Mouse (Mus musculus): Measurements from ENCODE around the gene Hspg2. TPM values are rescaled to one million over a fixed set of nuclear protein-coding genes. Genes with fewer than 3 reads are reported as not detected.

Hspg2 gene
- 36.0 TPM for polyA plus RNA-seq (2014; fragmentation: Illumina TruSeq; extraction: RNeasy Lipid Tissue Mini Kit (QIAGEN cat#74804); ENCODE audit: insufficient read depth, low read depth, low replicate concordance)

DNA sequence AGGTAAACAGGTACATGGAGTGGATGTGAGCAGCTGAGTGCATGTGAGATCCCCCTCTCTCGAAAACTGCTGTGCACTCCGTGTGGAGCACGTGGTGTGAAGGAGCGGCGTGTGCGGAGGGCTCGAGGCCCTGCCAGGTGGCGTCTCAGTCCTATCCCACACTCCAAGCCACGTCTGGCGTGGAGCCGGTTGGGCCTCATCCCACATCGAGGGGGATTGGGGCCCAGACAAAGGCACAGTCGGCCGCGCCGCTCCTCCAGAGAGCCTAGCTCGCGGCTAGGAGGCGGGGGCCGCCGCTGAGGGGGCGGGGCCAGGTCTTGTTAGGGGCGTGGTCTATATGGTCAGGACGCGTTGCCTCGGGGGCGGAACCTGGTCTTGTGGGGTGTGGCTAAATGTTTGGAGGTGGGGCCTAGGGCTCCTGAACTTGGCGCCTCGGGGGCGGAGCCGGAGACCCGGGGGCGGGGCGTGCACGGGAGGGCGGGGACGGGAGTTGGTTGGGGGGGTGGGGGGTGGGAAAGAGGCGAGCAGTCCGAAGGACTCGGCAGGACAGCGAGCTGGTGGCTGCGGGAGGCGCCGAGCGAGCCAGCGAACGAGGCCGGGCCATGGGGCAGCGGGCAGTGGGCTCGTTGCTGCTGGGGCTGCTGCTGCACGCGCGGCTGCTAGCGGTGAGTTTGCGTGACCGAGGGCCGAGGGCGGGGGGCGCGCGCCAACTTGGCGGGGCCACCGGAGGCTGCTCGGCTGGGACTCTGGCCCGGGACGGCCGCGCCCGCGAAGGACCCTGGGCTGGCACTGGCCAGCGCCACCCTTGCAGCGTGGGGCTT lies at the start of gene Hspg2:
Gene Hspg2 (plus strand): TSS at position 510 of the 821 bp plus-strand sequence.

DNA sequence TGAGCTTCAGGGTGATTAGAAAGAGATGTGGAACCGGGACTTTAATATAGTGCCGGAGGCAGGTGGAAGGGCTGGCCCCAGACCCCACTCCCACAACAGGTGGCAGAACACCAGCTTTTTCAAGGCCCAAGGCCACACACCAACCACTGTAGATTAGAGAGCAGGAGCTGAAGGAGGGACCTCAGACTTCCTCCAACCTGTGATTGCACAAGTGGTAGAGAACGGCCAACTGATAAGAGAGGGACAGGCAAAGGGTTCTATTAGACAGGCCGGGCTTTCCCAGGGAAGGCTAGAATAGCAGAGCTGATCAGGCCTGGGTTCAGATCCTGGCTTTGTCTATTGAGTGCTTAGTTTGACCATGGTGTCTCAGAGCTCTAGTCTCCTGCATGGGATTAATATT lies 38.1 kb upstream of the Hspg2 start, which contains the start of gene Cela3b:
Gene Cela3b (minus strand): TSS at position 39 of the 400 bp plus-strand sequence.

DNA sequence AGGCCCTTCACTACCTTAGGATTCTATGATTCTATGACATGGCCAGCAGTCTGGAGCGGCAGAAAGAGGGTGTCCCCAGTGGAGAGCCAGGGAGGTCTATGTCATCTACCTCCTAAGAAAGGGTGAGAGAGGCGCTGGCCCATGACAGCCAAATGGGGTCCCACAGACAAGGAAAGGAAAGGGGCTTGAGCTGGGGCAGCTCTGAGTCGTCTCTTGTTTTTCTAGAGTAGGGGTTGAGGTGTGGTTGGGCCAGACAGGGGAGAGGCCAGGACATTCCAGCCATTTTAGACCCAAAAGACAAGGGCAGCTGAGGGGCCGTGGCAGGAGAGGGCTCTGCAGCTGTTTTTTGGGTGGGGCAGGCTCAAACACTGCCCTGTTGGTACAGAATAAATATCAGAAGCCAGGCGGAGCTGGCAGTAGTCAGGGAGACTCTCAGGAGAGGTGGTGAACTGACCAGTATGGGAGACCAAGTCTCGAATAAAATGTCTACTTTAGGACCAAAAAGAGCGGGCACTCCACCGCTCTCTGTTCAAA lies 15.3 kb upstream of the Hspg2 start, which contains the start of gene 1700013G24Rik:
Gene 1700013G24Rik (plus strand): TSS at position 51 of the 534 bp plus-strand sequence.

DNA sequence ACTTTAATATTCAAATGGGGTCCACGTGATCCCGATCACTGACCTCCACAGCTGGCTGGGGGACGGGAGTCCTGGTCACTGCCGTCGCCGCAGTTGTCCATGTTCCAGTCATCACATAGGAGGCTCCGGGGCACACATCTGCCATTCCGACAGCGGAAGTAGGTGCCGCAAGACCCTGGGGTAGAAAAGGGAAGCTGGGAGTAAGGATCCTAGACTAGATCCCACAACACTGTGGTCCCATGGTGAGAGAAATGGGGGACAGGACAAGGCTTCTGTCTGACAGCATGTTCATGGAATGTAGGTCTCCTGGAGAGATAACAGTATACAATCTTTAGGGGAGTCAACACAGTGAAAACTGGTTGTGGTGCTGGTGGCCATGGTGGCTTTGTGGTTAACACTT lies 105.9 kb downstream of the Hspg2 start, which contains the start of gene Ldlrad2:
Gene Ldlrad2 (minus strand): TSS at position 101 of the 400 bp plus-strand sequence.

DNA sequence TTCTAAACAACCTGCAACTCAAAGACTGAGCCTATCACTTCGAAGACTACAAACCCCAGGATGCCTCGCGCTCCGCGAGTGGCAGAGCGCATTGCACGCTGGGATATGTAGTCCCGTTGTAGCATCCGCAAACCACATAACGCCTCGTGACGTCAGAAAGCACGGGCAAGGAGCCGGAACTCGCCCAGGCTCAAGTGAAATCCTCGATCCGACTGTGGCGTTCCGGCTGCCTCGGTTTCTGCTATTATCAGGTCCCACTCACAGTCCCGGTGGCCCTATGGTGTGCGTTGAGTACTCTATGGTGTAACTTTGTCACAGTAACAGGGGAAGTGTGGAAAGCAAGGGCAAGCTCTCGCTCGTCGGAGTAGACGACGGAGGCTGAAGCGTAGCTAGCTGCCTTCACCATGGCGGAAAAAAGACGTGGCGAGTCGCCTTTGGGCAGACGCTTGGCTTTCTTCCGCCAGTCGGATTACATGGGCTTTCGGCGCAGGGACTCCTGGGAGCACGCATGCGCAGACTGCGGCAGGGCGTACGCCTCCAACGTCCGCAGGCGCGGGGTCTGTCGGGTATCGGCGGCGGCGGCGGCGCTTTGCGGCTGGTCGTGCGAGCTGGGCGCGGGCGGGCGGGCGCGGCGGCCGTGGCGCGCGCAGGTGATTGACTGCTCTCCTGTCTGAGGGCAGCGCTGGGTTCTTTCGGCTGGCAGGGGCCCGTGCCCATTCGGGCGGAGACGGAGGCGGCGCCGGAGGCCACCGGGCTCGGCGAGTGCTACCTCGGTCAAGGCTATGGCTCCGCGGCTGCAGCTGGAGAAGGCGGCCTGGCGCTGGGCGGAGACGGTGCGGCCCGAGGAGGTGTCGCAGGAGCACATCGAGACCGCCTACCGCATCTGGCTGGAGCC lies 125.3 kb downstream of the Hspg2 start, which contains the start of gene Usp48:
Gene Usp48 (plus strand): TSS at position 155 of the 895 bp plus-strand sequence.

Other genes starting within 250 kb of the Hspg2 start
- 5.3 TPM for gene Wnt4, start 191.3 kb upstream of the Hspg2 start, polyA plus RNA-seq (2014; fragmentation: Illumina TruSeq; extraction: RNeasy Lipid Tissue Mini Kit (QIAGEN cat#74804); ENCODE audit: insufficient read depth, low read depth, low replicate concordance)
- 333 TPM for gene Cdc42, start 111.0 kb upstream of the Hspg2 start, polyA plus RNA-seq (2014; fragmentation: Illumina TruSeq; extraction: RNeasy Lipid Tissue Mini Kit (QIAGEN cat#74804); ENCODE audit: insufficient read depth, low read depth, low replicate concordance)
- not detected for gene Cela3a, start 59.0 kb upstream of the Hspg2 start, polyA plus RNA-seq (2014; fragmentation: Illumina TruSeq; extraction: RNeasy Lipid Tissue Mini Kit (QIAGEN cat#74804); ENCODE audit: insufficient read depth, low read depth, low replicate concordance)
- not detected for gene Cela3b, start 38.2 kb upstream of the Hspg2 start, polyA plus RNA-seq (2014; fragmentation: Illumina TruSeq; extraction: RNeasy Lipid Tissue Mini Kit (QIAGEN cat#74804); ENCODE audit: insufficient read depth, low read depth, low replicate concordance)
- gene 1700013G24Rik, start 15.5 kb upstream of the Hspg2 start, polyA plus RNA-seq (2014; fragmentation: Illumina TruSeq; extraction: RNeasy Lipid Tissue Mini Kit (QIAGEN cat#74804); ENCODE audit: insufficient read depth, low read depth, low replicate concordance) = not detected
- not detected for gene Ldlrad2, start 105.8 kb downstream of the Hspg2 start, polyA plus RNA-seq (2014; fragmentation: Illumina TruSeq; extraction: RNeasy Lipid Tissue Mini Kit (QIAGEN cat#74804); ENCODE audit: insufficient read depth, low read depth, low replicate concordance)
- 28.4 TPM for gene Usp48, start 125.0 kb downstream of the Hspg2 start, polyA plus RNA-seq (2014; fragmentation: Illumina TruSeq; extraction: RNeasy Lipid Tissue Mini Kit (QIAGEN cat#74804); ENCODE audit: insufficient read depth, low read depth, low replicate concordance)
- gene Rap1gap, start 196.0 kb downstream of the Hspg2 start, polyA plus RNA-seq (2014; fragmentation: Illumina TruSeq; extraction: RNeasy Lipid Tissue Mini Kit (QIAGEN cat#74804); ENCODE audit: insufficient read depth, low read depth, low replicate concordance) = 19.5 TPM